Mouse (Mus musculus) heart, embryonic 13.5 days (tissue): ENCODE results near the gene Ncoa1. TPM values are rescaled to one million over a fixed set of nuclear protein-coding genes. Genes with fewer than 3 reads are reported as not detected.
A peak's percentile ranks its signal among the peaks of the same experiment; 100 is the strongest.

ENCODE experiments used
- ATAC-seq: fragments of 200-750 bp; cut with Nextera tagmentation; 2 replicates; pipeline ENCODE4 v1.8.0; 2017; ENCODE audit warnings: moderate TSS enrichment; ENCODE audit not compliant: insufficient number of reproducible peaks, low FRiP score, low TSS enrichment; ENCODE audit errors: extremely low read depth
- H3K27ac ChIP-seq: fragments of 300-500 bp; sonication (generic); replicated peaks from 2 replicates; pipeline ENCODE4 v1.5.1; 2015; ENCODE audit warnings: moderate library complexity, mild to moderate bottlenecking, inconsistent platforms
- H3K27me3 ChIP-seq: fragments of 300-500 bp; sonication (generic); replicated peaks from 2 replicates; pipeline ENCODE4 v1.6.1; 2015; ENCODE audit warnings: mild to moderate bottlenecking, inconsistent platforms
- H3K36me3 ChIP-seq: fragments of 300-500 bp; sonication (generic); 2 replicates; pipeline ENCODE4 v1.6.1; 2015; ENCODE audit warnings: mild to moderate bottlenecking, inconsistent platforms
- H3K4me1 ChIP-seq: fragments of 300-500 bp; sonication (generic); 2 replicates; pipeline ENCODE4 v1.6.1; 2015; ENCODE audit warnings: inconsistent platforms
- H3K4me2 ChIP-seq: fragments of 300-500 bp; sonication (generic); 2 replicates; pipeline ENCODE4 v1.6.1; 2015; ENCODE audit warnings: inconsistent platforms, mild to moderate bottlenecking, moderate library complexity
- H3K4me3 ChIP-seq: fragments of 300-500 bp; sonication (generic); 2 replicates; pipeline ENCODE4 v1.5.1; 2015; ENCODE audit warnings: moderate library complexity, mild to moderate bottlenecking, inconsistent platforms
- H3K9ac ChIP-seq: fragments of 300-500 bp; sonication (generic); 2 replicates; pipeline ENCODE4 v1.6.1; 2015; ENCODE audit warnings: inconsistent platforms, mild to moderate bottlenecking, moderate library complexity
- H3K9me3 ChIP-seq: fragments of 300-500 bp; sonication (generic); 2 replicates; pipeline ENCODE4 v1.6.1; 2016; ENCODE audit warnings: inconsistent platforms
- WGBS: fragments of 180-500 bp; shearing (Covaris S2); methylation state at CpG from one replicate; pipeline ENCODE4 v1.1.7; 2015; ENCODE audit warnings: mixed read lengths; 5-methylcytosine and 5-hydroxymethylcytosine counted together
- polyA plus RNA-seq: library from polyadenylated mRNA; unstranded; fragments of >200 nt; fragmentation: Nextera tagmentation; extraction: Ambion mirVana; gene quantifications from 2 replicates; pipeline ENCODE4 v1.2.1, GENCODE M21; 2015

The Ncoa1 gene
- polyA plus RNA-seq, 1 experiment from 2014 or later: 4.4 TPM

- 73% methylated on average over 4 of the region's 4 CpGs for WGBS
- H3K9ac ChIP-seq: no peak overlapping the region
- peaks cover 18% of the 10 kb centered on the region for H3K36me3 ChIP-seq
- no peak for ATAC-seq
- H3K27me3 ChIP-seq: no peaks in the 10 kb centered on the region
- H3K4me1 ChIP-seq: no peaks in the 10 kb centered on the region
- H3K27ac ChIP-seq: no peak overlapping the region
- H3K9me3 ChIP-seq: no peaks in the 10 kb centered on the region
- H3K4me3 ChIP-seq: no peak overlapping the region
- H3K4me2 ChIP-seq: no peak overlapping the region
These were observed 181.1 kb downstream of the Ncoa1 start for GRCm38 (mm10) chr12:4295881-4296280.

- no peak overlapping the region for H3K4me2 ChIP-seq
- no peak overlapping the region for H3K9ac ChIP-seq
- H3K36me3 ChIP-seq: peaks cover 22% of the 10 kb centered on the region
- no peak overlapping the region for H3K4me3 ChIP-seq
- no peak for ATAC-seq
- 85% methylated on average over 8 of the region's 8 CpGs for WGBS
- H3K27me3 ChIP-seq: no peaks in the 10 kb centered on the region
- no peak overlapping the region for H3K27ac ChIP-seq
- no peaks in the 10 kb centered on the region for H3K4me1 ChIP-seq
- H3K9me3 ChIP-seq: no peaks in the 10 kb centered on the region
These were observed 181.7 kb downstream of the Ncoa1 start for GRCm38 (mm10) chr12:4295281-4295680.

- H3K4me1 ChIP-seq: no peaks in the 10 kb centered on the region
- 80% methylated on average over 6 of the region's 6 CpGs for WGBS
- no peaks in the 10 kb centered on the region for H3K27me3 ChIP-seq
- no peaks in the 10 kb centered on the region for H3K9me3 ChIP-seq
- no peak overlapping the region for H3K4me3 ChIP-seq
- H3K4me2 ChIP-seq: no peak overlapping the region
- H3K27ac ChIP-seq: no peak overlapping the region
- H3K36me3 ChIP-seq: peaks cover 35% of the 10 kb centered on the region
- no peak overlapping the region for H3K9ac ChIP-seq
- no peak for ATAC-seq
These were observed 183.2 kb downstream of the Ncoa1 start for GRCm38 (mm10) chr12:4293813-4294212.

- Histone ChIP-seq H3K27me3 (no peaks in the 10 kb centered on the region), H3K9ac (no peak overlapping the region), H3K4me2 (no peak overlapping the region), H3K4me1 (peaks cover 8% of the 10 kb centered on the region), H3K27ac (0 out of 2 replicates have a peak overlapping the region, but pooled peaks have one; percentile 45), H3K4me3 (no peak overlapping the region), H3K9me3 (no peaks in the 10 kb centered on the region), H3K36me3 (peaks cover 14% of the 10 kb centered on the region)
- ATAC-seq: no peak
- 23% methylated on average over 3 of the region's 3 CpGs for WGBS
These were observed 191.8 kb downstream of the Ncoa1 start for GRCm38 (mm10) chr12:4285186-4285585.

GRCm38 (mm10) chr12:4279878-4280277 lies 197.1 kb downstream of the Ncoa1 start:
- 79% methylated on average over 3 of the region's 3 CpGs for WGBS
- no peak overlapping the region for H3K4me2 ChIP-seq
- no peak for ATAC-seq

GRCm38 (mm10) chr12:4278978-4279755 lies 197.8 kb downstream of the Ncoa1 start:
- WGBS: 89% methylated on average over 3 of the region's 3 CpGs
- Histone ChIP-seq H3K27me3 (no peaks in the 10 kb centered on the region), H3K4me3 (no peak overlapping the region), H3K36me3 (peaks cover 13% of the 10 kb centered on the region), H3K27ac (no peak overlapping the region), H3K9me3 (no peaks in the 10 kb centered on the region), H3K4me2 (no peak overlapping the region), H3K4me1 (peaks cover 11% of the 10 kb centered on the region), H3K9ac (no peak overlapping the region)
- ATAC-seq: no peak

More at GRCm38 (mm10) chr12:4279878-4280277, 197.1 kb downstream of the Ncoa1 start:
- H3K4me1 ChIP-seq: peaks cover 11% of the 10 kb centered on the region
- peaks cover 6% of the 10 kb centered on the region for H3K36me3 ChIP-seq
- no peak overlapping the region for H3K4me3 ChIP-seq
- H3K9ac ChIP-seq: no peak overlapping the region
- H3K27me3 ChIP-seq: no peaks in the 10 kb centered on the region
- H3K27ac ChIP-seq: no peak overlapping the region
- H3K9me3 ChIP-seq: no peaks in the 10 kb centered on the region

GRCm38 (mm10) chr12:4271078-4271477 lies 205.9 kb downstream of the Ncoa1 start:
- Histone ChIP-seq H3K4me1 (no peaks in the 10 kb centered on the region), H3K27ac (no peak overlapping the region), H3K4me2 (no peak overlapping the region), H3K4me3 (no peak overlapping the region), H3K9me3 (peaks cover 9% of the 10 kb centered on the region; the same call in 1 of the 2 replicates), H3K27me3 (no peaks in the 10 kb centered on the region), H3K36me3 (peaks cover 72% of the 10 kb centered on the region), H3K9ac (no peak overlapping the region)
- 90% methylated on average over 6 of the region's 6 CpGs for WGBS
- no peak for ATAC-seq

GRCm38 (mm10) chr12:4267765-4268164 lies 209.2 kb downstream of the Ncoa1 start:
- H3K9me3 ChIP-seq: peaks cover 9% of the 10 kb centered on the region; the same call in 1 of the 2 replicates
- no peak overlapping the region for H3K9ac ChIP-seq
- no peak overlapping the region for H3K27ac ChIP-seq
- no peaks in the 10 kb centered on the region for H3K27me3 ChIP-seq
- no peak overlapping the region for H3K4me3 ChIP-seq
- H3K4me2 ChIP-seq: no peak overlapping the region
- peaks cover 63% of the 10 kb centered on the region for H3K36me3 ChIP-seq
- ATAC-seq: no peak
- no peaks in the 10 kb centered on the region for H3K4me1 ChIP-seq
- WGBS: 87% methylated on average over 4 of the region's 4 CpGs

- H3K36me3 ChIP-seq: peaks cover 45% of the 10 kb centered on the region
- no peak for ATAC-seq
- no peak overlapping the region for H3K9ac ChIP-seq
- no peaks in the 10 kb centered on the region for H3K27me3 ChIP-seq
- H3K4me1 ChIP-seq: no peaks in the 10 kb centered on the region
- no peak overlapping the region for H3K4me3 ChIP-seq
- WGBS: 73% methylated on average over 16 of the region's 16 CpGs
- H3K9me3 ChIP-seq: no peaks in the 10 kb centered on the region
- H3K27ac ChIP-seq: no peak overlapping the region
- no peak overlapping the region for H3K4me2 ChIP-seq
These were observed 224.0 kb downstream of the Ncoa1 start for GRCm38 (mm10) chr12:4252742-4253655.

- Histone ChIP-seq H3K36me3 (peaks cover 36% of the 10 kb centered on the region), H3K4me2 (no peak overlapping the region), H3K9ac (no peak overlapping the region), H3K27ac (no peak overlapping the region), H3K4me3 (no peak overlapping the region), H3K4me1 (no peaks in the 10 kb centered on the region), H3K9me3 (no peaks in the 10 kb centered on the region), H3K27me3 (no peaks in the 10 kb centered on the region)
- no peak for ATAC-seq
- 80% methylated on average over 6 of the region's 6 CpGs for WGBS
These were observed 227.2 kb downstream of the Ncoa1 start for GRCm38 (mm10) chr12:4249786-4250185.

GRCm38 (mm10) chr12:4245742-4246141 lies 231.2 kb downstream of the Ncoa1 start:
- H3K9ac ChIP-seq: no peak overlapping the region
- peaks cover 14% of the 10 kb centered on the region for H3K4me1 ChIP-seq
- WGBS: 73% methylated on average over 10 of the region's 10 CpGs
- H3K27me3 ChIP-seq: no peaks in the 10 kb centered on the region
- H3K4me2 ChIP-seq: no peak overlapping the region
- H3K4me3 ChIP-seq: no peak overlapping the region
- H3K27ac ChIP-seq: no peak overlapping the region
- no peaks in the 10 kb centered on the region for H3K9me3 ChIP-seq
- no peak for ATAC-seq
- peaks cover 10% of the 10 kb centered on the region for H3K36me3 ChIP-seq
